Mouse (Mus musculus) limb, embryonic 14.5 days (tissue): ENCODE measurements around the gene Upk3bl. TPM values are rescaled to one million over a fixed set of nuclear protein-coding genes. Genes with fewer than 3 reads are reported as not detected.

Experiments used
- ATAC-seq: fragments of 200-750 bp; cut with Nextera tagmentation; 2 replicates; pipeline ENCODE4 v1.8.0; 2017; ENCODE audit warnings: low read depth, moderate number of reproducible peaks, moderate TSS enrichment; ENCODE audit not compliant: low FRiP score
- DNase-seq: peaks from one replicate; pipeline ENCODE4 v3.0.0-alpha.2; 2015; ENCODE audit warnings: low spot score
- H3K27ac ChIP-seq: fragments of 300-500 bp; sonication (generic); replicated peaks from 2 replicates; pipeline ENCODE4 v1.5.1; 2014; ENCODE audit warnings: low read depth, mild to moderate bottlenecking, low read length, moderate library complexity, mixed read lengths
- H3K27me3 ChIP-seq: fragments of 300-500 bp; sonication (generic); 2 replicates; pipeline ENCODE4 v1.6.1; 2014; ENCODE audit warnings: low read length, mixed read lengths; ENCODE audit not compliant: control insufficient read depth, insufficient read depth
- H3K36me3 ChIP-seq: fragments of 300-500 bp; sonication (generic); 2 replicates; pipeline ENCODE4 v1.6.1; 2014; ENCODE audit warnings: mild to moderate bottlenecking, low read length, moderate library complexity, mixed read lengths; ENCODE audit not compliant: control insufficient read depth, insufficient read depth
- H3K4me1 ChIP-seq: fragments of 300-500 bp; sonication (generic); 2 replicates; pipeline ENCODE4 v1.6.1; 2014; ENCODE audit warnings: antibody characterized with exemption, low read length, mixed read lengths; ENCODE audit not compliant: control insufficient read depth, insufficient read depth
- H3K4me2 ChIP-seq: fragments of 300-500 bp; sonication (generic); replicated peaks from 2 replicates; pipeline ENCODE4 v1.6.1; 2014; ENCODE audit warnings: low read depth, mild to moderate bottlenecking, low read length, moderate library complexity; ENCODE audit not compliant: severe bottlenecking
- H3K4me3 ChIP-seq: fragments of 300-500 bp; sonication (generic); replicated peaks from 2 replicates; pipeline ENCODE4 v1.5.1; 2014; ENCODE audit warnings: low read length
- H3K9ac ChIP-seq: fragments of 300-500 bp; sonication (generic); 2 replicates; pipeline ENCODE4 v1.6.1; 2014; ENCODE audit warnings: mild to moderate bottlenecking, low read depth, low read length, moderate library complexity; ENCODE audit not compliant: severe bottlenecking
- H3K9me3 ChIP-seq: fragments of 300-500 bp; sonication (generic); 2 replicates; pipeline ENCODE4 v1.6.1; 2016; ENCODE audit warnings: low read length; ENCODE audit not compliant: control insufficient read depth
- POLR2A ChIP-seq: fragments of 200-500 bp; IDR thresholded peaks from 2 replicates; pipeline ENCODE4 v1.8.0; 2012; ENCODE audit warnings: inconsistent platforms, mild to moderate bottlenecking, moderate library complexity, borderline replicate concordance; ENCODE audit not compliant: insufficient read depth, insufficient read length; ENCODE audit errors: extremely low read depth
- WGBS: fragments of 180-500 bp; shearing (Covaris S2); extraction: QIAGEN DNeasy Blood & Tissue Kit; methylation state at CpG from one replicate; pipeline ENCODE4 v1.1.7; 2014; 5-methylcytosine and 5-hydroxymethylcytosine counted together
- polyA plus RNA-seq, 2 experiments: library from polyadenylated mRNA; depleted of rRNA in 1 of 2; stranded (reverse) in 1 of 2; unstranded in 1 of 2; fragments of >200 nt; fragmentation: Nextera tagmentation in 1 of 2; extraction: Ambion mirVana in 1 of 2; gene quantifications; 2 replicates each; pipeline versions ENCODE4 v1.2.1 to v1.2.3; 2012 to 2014

Gene Upk3bl
- polyA plus RNA-seq, 2 experiments = 7.5 to 14.1 TPM

DNA sequence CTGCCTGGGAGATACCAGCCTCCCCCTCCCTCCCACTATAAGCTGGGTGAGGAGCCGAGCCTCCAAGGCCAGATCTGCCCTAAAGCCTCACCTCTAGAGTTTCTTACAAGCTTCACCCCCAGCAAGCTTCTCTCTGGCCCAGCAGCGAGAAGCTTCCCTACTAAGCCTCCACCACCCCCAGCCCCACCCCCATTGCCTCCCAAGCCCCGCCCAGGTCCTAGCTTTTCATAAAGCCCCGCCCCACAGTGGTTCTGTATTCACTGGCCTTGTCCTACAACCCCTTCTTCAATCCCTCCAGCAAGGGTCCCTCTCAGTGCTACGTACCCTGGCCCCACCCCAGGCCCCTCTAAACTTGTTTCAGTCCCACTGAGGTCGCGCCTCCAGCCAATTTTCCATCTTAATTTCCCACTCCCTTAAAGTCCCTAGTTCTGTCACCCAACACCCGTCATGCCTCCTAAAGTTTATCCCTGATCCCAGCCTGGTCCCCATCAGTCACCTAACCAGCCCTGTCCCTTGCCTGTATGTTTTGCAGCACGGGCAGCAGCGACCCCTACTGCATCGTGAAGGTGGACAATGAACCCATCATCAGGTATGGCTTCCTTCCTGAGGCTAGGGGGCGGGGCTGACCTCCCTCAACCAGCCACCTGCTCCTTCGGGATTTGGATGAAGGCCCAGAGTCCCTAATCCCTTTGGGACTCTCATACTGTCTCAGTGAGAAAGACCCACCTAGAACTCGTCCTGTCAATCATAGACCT is 34.7 kb downstream of the Upk3bl start:
- H3K27me3 ChIP-seq = no peaks in the 10 kb centered on the region
- no peak for TF ChIP-seq POLR2A
- 17% methylated on average over 14 of the region's 14 CpGs for WGBS

DNA sequence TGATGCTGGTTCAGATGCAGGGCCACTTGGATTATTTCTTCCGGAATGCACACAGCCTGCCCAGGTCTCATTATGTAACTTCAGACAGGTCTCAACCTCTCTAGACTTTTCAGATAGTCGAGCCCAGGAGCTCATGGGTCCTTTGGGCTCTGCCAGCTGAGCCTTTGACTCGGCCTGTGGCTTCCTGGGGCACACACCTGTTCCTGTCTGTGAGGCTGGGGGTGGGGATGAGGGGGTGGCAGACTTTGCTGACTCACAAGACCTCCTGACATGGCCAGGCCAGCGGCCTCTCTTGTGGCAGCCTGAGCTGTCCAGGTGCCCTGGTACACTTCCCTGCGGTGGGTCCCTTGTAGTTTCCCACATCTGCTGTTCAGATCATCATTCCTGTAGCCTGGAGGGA is 37.6 kb downstream of the Upk3bl start:
- no peak overlapping the region for H3K27ac ChIP-seq
- DNase-seq = no peak
- TF ChIP-seq POLR2A = no peak

More for the DNA sequence above, 34.7 kb downstream of the Upk3bl start:
- H3K4me1 ChIP-seq = peaks cover 7% of the 10 kb centered on the region; the same call in 1 of the 2 replicates
- no peak for DNase-seq
- H3K4me3 ChIP-seq = no peak overlapping the region
- no peaks in the 10 kb centered on the region for H3K9me3 ChIP-seq
- no peak overlapping the region for H3K27ac ChIP-seq
- H3K9ac ChIP-seq = no peak overlapping the region
- no peaks in the 10 kb centered on the region; the same call in none of the 2 replicates for H3K36me3 ChIP-seq
- no peak for ATAC-seq
- H3K4me2 ChIP-seq = no peak overlapping the region

DNA sequence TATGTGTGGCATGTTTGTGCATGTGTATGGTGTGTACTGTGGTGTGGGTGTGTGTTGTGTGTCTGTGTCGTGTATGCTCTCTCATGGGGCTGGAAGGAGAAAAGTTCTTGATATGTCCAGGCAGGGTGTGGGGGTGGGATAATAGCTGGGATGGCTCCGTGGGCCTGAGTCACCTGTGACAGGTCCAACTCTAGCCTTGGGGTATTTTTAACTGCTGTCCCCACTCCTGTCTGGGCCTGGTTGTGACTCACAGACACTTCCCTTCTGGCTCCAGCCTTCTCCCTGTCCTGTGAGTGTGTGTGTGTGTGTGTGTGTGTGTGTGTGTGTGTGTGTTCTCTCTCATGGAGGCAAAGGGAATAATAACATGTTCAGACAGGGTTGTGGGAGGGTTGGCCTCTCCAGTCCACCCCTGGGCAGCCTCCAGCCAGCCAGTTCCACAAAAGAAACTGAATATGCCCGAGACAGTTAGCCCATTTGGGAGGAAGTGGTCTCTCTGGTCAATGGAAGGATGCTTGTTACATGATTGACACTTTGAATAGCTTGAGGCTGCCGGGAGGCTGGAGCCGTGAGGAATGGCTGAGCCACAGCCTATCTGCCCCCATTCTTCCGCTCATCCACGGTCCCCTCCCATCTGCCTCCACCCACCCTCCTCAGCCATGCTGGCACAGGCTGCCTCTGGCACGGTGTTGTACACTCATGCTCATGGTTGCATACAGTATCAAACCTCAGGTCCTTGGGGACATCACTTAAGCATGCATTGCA is 40.1 kb downstream of the Upk3bl start:
- Histone ChIP-seq H3K4me2 (no peak overlapping the region), H3K4me1 (no peaks in the 10 kb centered on the region), H3K9me3 (no peaks in the 10 kb centered on the region), H3K4me3 (no peak overlapping the region), H3K9ac (no peak overlapping the region), H3K27ac (no peak overlapping the region), H3K27me3 (no peaks in the 10 kb centered on the region), H3K36me3 (no peaks in the 10 kb centered on the region; the same call in none of the 2 replicates)
- TF ChIP-seq POLR2A = no peak
- 71% methylated on average over 8 of the region's 8 CpGs for WGBS
- DNase-seq = no peak
- ATAC-seq = no peak

More for the DNA sequence above, 37.6 kb downstream of the Upk3bl start:
- Histone ChIP-seq H3K9ac (no peak overlapping the region), H3K27me3 (no peaks in the 10 kb centered on the region), H3K4me2 (no peak overlapping the region), H3K36me3 (no peaks in the 10 kb centered on the region; the same call in none of the 2 replicates), H3K4me3 (no peak overlapping the region), H3K9me3 (no peaks in the 10 kb centered on the region), H3K4me1 (no peaks in the 10 kb centered on the region)
- 61% methylated on average over 5 of the region's 5 CpGs for WGBS
- ATAC-seq = no peak

DNA sequence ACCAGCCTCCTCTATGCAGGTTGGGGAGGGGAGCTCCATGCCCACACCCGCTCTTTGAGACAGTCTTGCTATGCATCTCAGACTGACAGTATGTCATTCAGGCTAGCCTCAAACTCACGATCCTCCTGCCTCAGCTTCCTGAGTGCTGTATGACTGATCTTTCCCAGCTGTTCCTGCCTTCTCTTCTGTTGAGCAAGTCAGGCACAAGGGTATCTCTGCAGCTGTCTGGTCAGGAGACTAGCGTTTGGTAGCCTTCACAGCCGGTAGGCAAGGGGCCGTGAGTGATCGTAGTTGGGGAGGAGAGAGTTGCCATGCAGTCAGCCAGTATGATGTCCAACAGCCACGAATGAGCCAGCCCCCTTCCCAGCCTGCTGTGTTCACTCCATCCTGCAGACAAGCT is 40.8 kb downstream of the Upk3bl start:
- no peaks in the 10 kb centered on the region for H3K9me3 ChIP-seq
- no peak overlapping the region for H3K9ac ChIP-seq
- no peak overlapping the region for H3K27ac ChIP-seq
- no peaks in the 10 kb centered on the region for H3K27me3 ChIP-seq
- no peak overlapping the region for H3K4me3 ChIP-seq
- TF ChIP-seq POLR2A = no peak
- H3K4me1 ChIP-seq = no peaks in the 10 kb centered on the region
- no peaks in the 10 kb centered on the region; the same call in 1 of the 2 replicates for H3K36me3 ChIP-seq
- no peak overlapping the region for H3K4me2 ChIP-seq
- WGBS = 74% methylated on average over 7 of the region's 7 CpGs
- DNase-seq (no peak), ATAC-seq (no peak)

- H3K9me3 ChIP-seq = no peaks in the 10 kb centered on the region
- no peak for TF ChIP-seq POLR2A
- H3K36me3 ChIP-seq = no peaks in the 10 kb centered on the region
- DNase-seq = no peak
- ATAC-seq = no peak
- H3K4me2 ChIP-seq = no peak overlapping the region
- 0 out of 2 replicates have a peak, but pooled peaks cover 3% of the 10 kb centered on the region for H3K27me3 ChIP-seq
- no peak overlapping the region for H3K27ac ChIP-seq
- WGBS = 77% methylated on average over 10 of the region's 10 CpGs
- H3K4me3 ChIP-seq = no peak overlapping the region
- H3K9ac ChIP-seq = no peak overlapping the region
- H3K4me1 ChIP-seq = no peaks in the 10 kb centered on the region
Measured at GRCm38 (mm10) chr5:136098536-136098935, 44.2 kb downstream of the Upk3bl start.
